Mouse (Mus musculus): ENCODE results near the gene Dnph1.

Gene Dnph1

DNA sequence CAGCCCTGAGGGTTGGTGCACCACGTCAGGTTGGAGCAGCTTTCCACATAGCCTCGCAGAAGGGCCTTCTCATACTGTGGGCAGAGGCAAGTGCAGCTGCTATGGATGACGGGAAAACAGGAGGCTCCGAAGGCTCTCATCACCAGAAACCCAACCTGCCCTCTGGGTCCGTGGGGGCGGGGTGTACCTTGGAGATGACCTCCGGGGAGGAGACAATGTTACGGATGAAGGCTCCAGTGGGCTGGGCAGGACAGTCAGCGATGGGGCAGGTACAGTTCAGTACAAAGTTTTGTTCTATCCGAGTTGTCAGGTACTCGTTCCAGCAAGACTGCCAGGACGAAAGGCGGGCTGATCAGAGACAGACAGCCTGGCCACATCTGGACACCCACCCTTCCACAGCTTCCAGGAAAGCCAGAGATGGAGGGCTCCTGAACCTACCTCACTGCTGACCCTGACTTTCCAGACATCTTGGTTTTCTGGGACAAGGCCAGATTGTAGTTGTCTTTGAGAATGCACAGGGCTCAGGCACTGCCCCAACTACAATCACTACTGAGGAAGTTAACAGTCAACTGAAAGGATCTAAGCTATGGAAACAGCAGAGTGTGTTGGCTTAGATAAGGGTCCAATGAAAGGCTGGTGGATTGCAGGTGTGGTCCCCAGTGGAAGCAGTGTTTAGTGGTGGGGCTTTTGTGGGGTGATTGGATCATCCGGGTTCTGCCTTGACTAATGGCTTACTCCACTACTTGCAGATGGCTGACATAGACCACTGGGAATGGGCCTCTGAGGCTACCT, 7.5 kb downstream of the Dnph1 start:
- no peak for DNase-seq (ENCODE audit: low spot score)

DNA sequence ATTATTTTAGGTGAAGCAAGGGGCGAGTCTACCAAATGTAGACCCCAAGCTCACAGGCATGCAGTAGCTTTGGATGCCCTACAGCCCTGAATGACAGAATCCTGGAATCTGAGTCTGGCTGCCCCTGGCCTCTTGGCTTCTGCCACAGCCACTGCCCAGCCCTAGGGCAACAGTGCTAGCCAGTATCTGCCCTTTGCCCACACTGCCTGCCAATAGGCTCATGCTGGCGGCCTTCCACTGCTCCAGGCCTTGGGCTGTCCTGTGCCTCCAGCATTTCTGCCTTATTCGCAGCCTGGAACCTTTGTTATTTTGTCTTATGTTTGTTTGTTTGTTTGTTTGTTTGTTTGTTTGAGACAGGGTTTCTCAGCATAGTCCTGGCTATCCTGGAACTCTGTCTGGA, 9.1 kb downstream of the Dnph1 start:
- no peak for DNase-seq (ENCODE audit: low spot score)

- DNase-seq (ENCODE audit: low spot score), result no peak
Measured at GRCm38 (mm10) chr17:46511059-46511710, 14.7 kb downstream of the Dnph1 start.

DNA sequence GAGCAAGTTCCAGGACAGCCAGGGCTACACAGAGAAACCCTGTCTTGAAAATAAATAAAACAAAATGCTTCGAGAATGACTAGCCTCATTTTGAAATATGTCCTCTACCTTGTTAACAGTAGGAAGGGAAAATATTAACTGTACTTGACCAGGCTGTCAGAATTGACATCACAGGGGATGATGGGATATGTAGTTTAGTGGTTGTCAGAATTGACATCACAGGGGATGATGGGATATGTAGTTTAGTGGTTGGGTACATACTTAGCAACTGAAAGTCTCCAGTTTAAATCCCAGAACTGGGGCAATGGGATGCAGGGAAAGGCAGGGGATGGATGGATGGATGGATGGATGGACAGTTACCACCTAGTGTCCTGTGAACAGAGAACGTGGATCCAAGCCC, 16.8 kb downstream of the Dnph1 start:
- no peak for DNase-seq (ENCODE audit: low spot score)

DNA sequence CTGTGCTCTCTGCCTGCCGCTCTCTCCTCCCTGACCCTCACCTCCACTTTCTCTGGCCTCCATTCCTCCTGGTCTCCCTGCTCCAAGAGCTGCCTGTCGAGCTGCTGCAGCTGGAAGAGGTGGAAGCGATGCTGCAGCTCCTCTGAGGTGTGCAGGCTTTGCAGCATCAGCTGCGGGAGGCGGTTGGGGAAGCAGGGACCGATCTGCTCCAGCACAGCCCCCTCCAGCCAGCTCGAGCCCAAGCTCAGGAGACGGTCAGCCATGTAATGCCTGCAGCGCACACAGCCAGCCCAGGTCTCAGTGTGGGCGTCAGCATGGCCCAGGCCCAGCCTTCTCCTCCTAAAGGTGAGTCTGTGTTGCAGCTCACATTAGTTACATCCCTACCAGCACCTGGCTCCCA, 23.5 kb downstream of the Dnph1 start:
- no peak for DNase-seq (ENCODE audit: low spot score)

GRCm38 (mm10) chr17:46520385-46520979, 24.0 kb downstream of the Dnph1 start:
- DNase-seq (ENCODE audit: low spot score), result no peak

DNA sequence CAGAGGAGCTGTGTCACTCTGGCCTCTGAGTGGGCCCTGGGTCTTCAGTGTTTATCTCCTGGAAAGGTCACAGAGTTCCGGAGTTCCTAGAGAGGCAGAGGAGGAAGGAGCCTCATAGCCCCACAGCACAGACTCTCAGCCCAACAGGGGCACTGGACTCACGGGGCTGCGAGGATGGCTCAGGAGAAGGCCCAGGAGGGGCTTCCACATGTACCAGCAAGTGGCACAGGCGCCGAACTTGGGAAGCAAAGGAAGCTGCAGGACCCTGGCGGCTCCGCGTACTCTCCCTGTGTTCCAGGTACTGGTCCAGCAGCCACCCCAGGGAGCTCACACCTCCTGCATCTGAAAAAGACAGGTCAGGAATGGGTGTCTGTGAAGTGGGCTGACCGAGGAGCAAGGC, 24.7 kb downstream of the Dnph1 start:
- no peak for DNase-seq (ENCODE audit: low spot score)

GRCm38 (mm10) chr17:46521963-46522668, 25.6 kb downstream of the Dnph1 start:
- DNase-seq (ENCODE audit: low spot score), result no peak

GRCm38 (mm10) chr17:46525065-46525464, 28.6 kb downstream of the Dnph1 start:
- DNase-seq (ENCODE audit: low spot score), result no peak

DNA sequence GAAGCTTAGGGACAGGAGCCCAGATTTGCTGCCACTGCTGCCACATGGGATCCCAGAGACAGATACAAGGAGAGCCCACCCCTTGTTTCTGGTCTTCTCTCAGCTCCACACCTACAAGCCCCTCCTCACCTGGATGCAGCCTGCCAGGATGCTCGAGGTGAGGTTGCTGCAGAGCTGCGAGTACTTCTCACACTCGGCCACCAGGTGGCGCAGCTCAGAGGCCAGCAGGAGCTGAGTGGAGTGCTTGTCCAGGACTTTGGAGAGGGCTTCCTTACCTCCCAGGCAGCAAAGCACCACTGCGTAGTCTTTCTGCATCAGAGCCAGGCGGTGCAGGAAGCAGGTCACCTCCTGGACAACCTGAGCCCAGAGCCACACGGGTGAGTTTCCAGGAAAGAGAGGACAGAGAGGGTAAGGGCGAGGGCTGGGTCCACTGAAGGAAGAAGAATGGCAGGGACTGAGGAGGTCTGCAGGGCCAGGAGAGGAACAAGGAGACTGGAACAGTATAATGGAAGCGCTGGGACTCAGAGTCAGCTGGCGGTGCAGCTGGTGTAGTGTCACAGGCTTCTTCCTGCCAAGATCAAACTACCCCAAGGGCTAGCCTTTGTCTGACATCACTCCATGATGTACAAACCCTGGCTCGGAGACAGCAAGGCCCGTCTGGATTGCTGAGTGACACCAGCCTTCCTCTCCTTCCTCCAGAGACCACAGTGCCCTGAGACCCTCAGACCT, 29.2 kb downstream of the Dnph1 start:
- peak; percentile 77 for DNase-seq (ENCODE audit: low spot score)

DNA sequence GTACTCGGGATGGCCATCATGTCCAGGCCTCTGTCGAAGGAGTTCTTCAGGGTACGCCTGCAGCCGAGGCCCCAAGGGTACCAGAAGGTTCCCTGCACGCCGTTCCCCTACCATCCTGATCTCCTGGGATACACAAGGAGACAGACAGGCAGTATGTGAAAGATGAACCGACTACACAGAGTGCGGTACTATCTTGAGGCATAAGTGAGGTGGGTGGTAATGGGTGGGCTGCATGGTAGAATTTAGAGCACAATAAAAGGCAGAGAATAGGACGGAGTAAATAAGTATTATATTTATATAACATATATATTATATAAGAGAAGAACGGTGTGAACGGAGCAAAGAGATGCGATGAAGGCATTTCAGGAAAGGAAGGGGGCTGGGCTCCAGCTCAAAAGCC, 47.1 kb downstream of the Dnph1 start:
- DNase-seq (ENCODE audit: low spot score), result no peak

GRCm38 (mm10) chr17:46545813-46546564, 49.5 kb downstream of the Dnph1 start, which contains the start of gene Cul9:
Gene Cul9 (minus strand): TSS chr17:46546388.
- peak; percentile 76 for DNase-seq (ENCODE audit: low spot score)

- DNase-seq (ENCODE audit: low spot score), result no peak
Measured at GRCm38 (mm10) chr17:46546591-46546990, 50.1 kb downstream of the Dnph1 start.

DNA sequence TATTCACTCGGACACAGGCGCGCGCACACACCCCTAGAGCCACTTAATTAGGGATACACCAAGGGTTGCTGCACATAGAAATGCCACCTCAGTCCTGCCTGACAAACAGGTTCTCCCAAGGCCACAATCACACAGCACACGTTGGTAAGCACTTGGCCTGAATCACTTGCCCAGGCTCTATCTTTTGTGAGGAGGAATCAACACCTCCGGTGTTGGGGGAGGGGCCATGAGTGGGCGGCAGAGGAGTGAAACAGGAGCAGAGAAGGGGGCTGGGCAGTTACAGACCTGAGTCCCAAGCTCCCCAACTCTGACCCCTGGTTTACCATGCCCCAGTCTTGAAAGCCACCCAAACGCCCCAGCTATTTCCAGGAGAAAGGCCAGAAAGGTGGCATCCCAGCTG, 50.5 kb downstream of the Dnph1 start:
- no peak for DNase-seq (ENCODE audit: low spot score)

DNA sequence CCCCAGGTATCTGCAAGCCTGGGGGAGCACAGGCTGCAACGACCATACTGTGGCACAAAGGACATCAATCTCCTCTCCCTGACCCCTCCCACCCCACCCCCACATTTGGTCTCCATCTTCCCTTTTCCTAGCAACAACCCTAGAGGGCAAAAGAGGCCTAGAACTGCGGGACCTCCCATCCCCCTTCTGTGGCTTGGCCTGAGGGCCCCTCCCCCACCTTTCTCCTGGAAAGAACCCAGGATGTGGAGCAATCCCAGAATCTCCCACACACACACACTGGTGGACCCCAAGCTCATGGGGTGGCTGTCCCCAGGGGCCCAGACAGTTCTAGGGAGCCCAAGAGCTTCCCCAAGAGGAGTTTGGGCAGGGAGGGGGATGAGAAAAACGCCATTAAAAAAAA, 51.4 kb downstream of the Dnph1 start:
- DNase-seq (ENCODE audit: low spot score), result no peak

DNA sequence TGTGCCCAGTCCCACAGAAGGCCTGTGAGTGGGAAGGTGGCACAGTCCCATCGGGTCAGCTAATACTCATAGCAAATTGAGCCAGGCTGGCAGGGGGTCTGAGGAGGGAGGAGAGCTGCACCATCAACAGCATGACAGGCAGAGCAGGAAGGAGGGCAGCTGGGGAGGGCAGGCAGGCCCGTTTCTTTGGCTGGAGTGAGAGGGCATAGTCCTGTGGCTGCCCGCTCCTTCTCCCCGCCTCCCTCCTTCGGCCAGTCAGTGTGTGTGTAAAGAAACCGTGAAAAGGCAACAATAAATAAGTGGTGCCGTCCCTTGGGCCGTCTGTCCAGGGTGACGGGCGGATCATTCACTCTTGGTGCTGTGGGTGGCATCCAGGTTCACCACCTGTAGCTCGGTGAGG, 52.2 kb downstream of the Dnph1 start:
- no peak for DNase-seq (ENCODE audit: low spot score)

GRCm38 (mm10) chr17:46549193-46549592, 52.7 kb downstream of the Dnph1 start:
- peak; percentile 64 for DNase-seq (ENCODE audit: low spot score)
